Mouse (Mus musculus) c-Kit-positive CD71-positive TER-119-negative erythroid progenitor cells, embryonic 14.5 days (primary cell): ENCODE data around the gene Gm2974.
"Not testable (repeated sequence)": the region's sequence is repeated elsewhere in the genome, so short reads cannot be mapped to it uniquely, and the experiment has no call there.

Experiments
- DNase-seq: peaks from one replicate; pipeline ENCODE4 v3.0.0-alpha.2; 2013; ENCODE audit warnings: low read depth

Gm2974 gene

DNA sequence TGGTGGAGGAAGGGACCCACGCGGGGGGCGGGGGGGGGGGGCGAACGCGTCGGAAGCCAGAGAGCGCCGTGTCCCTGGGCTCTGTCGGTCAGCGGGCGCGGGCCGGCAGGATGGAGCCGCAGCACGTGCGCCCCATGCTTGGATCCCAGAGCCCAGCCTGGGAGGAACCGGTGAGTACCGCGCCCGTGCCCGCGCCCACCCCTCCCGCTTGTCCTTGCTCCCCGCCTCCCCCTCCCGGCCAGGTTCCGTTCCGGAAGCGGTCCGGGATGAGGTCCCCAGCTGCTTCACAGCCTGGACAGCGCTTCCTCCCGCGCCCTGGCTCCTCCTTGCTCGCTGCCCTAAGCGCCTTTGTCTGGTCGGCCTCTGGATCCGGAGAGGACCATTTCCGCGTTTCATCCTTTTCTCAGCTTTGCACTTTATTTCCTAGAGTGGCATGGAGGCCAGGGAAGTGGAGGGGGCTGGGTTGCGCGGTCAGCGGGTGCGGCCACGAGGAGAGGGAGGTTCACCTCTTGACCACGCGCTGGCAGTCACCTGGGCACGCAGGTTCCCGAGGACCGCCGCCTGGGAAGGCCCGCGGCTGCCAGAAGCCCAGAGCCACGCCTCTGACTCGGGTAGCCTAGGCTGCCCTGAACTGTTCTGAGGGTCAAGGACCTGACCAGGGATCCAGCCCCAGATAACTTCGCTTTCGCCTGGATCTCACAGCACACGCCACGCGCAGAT, at the start of gene Gm2974:
Gm2974 (plus strand) TSS at position 86 of the 720 bp plus-strand sequence.
- DNase-seq = not testable (repeated sequence)

DNA sequence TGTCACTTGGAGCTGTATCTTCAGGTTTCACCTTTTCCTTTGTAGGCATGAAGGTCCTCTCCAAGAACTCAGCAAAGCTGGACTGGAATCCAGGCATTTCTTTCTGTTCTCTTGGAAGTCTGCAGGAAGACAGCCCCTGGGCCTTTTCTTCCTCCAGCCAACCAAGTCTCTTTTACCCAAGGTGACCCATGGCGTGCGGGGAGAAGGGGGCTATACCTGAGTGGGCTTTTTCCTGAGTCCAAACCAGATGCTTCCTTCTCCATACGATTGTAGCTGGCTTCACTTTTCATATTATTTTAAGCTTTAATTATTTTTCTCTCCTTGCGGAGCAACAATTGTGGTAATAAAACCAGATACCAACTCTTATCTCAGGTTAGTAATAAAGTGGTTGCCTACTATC, 40.7 kb upstream of the Gm2974 start:
- not testable (repeated sequence) for DNase-seq

DNA sequence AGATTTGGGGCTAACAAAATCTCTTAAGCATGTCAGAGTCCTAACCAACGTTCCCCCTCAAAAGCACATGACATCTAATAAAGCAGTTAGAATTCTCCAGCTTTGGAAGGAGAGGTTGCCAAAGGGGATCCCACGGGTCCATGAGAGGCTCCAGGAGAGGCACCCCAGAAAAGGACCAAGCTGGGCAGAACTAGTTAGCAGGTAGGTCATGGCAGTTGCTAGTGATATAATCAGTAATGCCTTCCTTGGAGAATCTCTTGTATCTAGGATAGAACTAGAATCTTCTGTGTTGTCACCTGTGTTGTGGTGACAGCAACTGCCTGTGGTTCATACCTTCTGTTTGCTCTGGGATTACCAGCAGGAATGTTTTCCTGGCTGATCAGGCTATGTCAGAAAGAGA, 17.6 kb upstream of the Gm2974 start, which contains the start of gene Gm3127:
Gm3127 (plus strand) TSS at position 301 of the 400 bp plus-strand sequence.
- DNase-seq = not testable (repeated sequence)

DNA sequence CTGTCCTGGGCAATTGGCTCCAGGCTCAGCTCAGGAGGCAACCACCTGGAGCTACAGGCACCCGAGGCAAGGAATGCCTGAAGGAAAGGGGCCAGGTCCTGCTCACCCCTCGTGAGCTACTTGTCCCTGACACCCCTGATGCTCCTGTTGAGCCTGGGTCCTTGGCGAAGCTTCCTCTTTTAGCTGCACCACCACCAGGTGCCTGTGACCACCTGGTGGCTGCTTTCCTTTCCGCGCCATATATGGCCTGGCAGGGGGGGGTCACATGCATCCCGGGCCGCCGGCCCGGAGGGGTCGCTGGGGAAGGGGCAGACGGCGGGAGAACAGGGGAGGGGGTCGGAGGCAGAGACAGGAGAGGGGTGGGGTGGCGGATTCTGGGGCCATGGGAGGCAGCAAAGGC, 346 bp upstream of the Gm2974 start:
- DNase-seq = not testable (repeated sequence)

DNA sequence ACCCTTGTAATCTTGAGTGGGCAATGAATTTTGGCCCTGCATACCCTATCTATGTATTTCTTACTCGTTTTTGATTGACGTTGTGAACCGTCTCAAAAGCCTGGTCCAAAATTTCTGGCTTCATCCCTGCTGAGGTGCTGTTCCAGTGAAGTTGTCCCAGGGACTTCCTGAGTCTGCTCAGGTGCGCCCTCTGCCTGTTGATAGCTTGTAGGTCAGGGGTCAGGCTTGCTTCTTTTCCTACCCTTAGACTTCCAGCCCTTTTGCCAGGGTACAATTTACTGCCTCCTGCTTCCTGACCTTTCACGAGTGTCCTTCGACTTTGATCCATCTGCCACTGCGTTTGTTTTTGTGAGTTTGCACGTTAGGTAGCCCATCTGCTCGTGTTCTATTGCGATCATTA, 999 bp downstream of the Gm2974 start:
- DNase-seq = not testable (repeated sequence)

DNA sequence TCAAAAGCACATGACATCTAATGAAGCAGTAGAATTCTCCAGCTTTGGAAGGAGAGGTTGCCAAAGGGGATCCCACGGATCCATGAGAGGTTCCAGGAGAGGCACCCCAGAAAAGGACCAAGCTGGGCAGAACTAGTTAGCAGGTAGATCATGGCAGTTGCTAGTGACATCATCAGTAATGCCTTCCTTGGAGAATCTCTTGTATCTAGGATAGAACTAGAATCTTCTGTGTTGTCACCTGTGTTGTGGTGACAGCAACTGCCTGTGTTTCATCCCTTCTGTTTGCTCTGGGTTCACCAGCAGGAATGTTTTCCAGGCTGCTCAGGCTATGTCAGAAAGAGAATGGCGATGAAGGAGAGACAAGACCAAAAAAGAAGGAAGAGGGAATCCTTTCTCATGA, 67.0 kb downstream of the Gm2974 start, which contains the start of gene Gm3138:
Gm3138 (plus strand) TSS at position 301 of the 400 bp plus-strand sequence.
- DNase-seq = not testable (repeated sequence)
